Mouse (Mus musculus) lung, adult 2 months (tissue): Measurements from ENCODE around the gene Gpm6b.

Experiments used
- CTCF ChIP-seq: fragments of 200-500 bp; IDR thresholded peaks from 2 replicates; pipeline ENCODE4 v1.5.1; 2011; ENCODE audit warnings: mild to moderate bottlenecking, low read length, control low read depth; ENCODE audit not compliant: insufficient read depth
- POLR2A ChIP-seq: fragments of 200-500 bp; IDR thresholded peaks from 2 replicates; pipeline ENCODE4 v1.6.1; 2011; ENCODE audit warnings: low read depth, mild to moderate bottlenecking, control low read depth, low read length, borderline replicate concordance; ENCODE audit errors: extremely low read depth

- no peak for TF ChIP-seq POLR2A
- TF ChIP-seq CTCF, result no peak
These were observed 48.2 kb downstream of the Gpm6b start for GRCm38 (mm10) chrX:166286760-166287483.
